Mouse (Mus musculus) heart, adult 2 months (tissue): ENCODE data around the gene 5530401A14Rik.

Experiments
- CTCF ChIP-seq: fragments of 200-600 bp; IDR thresholded peaks from 2 replicates; pipeline ENCODE4 v1.8.1; 2022; ENCODE audit warnings: antibody characterized with exemption, mild to moderate bottlenecking, moderate library complexity
- EP300 ChIP-seq: fragments of 200-500 bp; IDR thresholded peaks from 2 replicates; pipeline ENCODE4 v1.6.1; 2011; ENCODE audit warnings: low read depth, low read length, control low read depth; ENCODE audit not compliant: insufficient read depth
- POLR2A ChIP-seq: fragments of 200-500 bp; IDR thresholded peaks from 2 replicates; pipeline ENCODE4 v1.6.1; 2011; ENCODE audit warnings: mild to moderate bottlenecking, low read depth, low read length, control low read depth; ENCODE audit not compliant: insufficient read depth

GRCm38 (mm10) chr11:81847773-81848490, 12.5 kb upstream of the 5530401A14Rik start:
- TF ChIP-seq CTCF = no peak
- TF ChIP-seq POLR2A = no peak
- no peak for TF ChIP-seq EP300
